15 mouse cellular contexts compared by ENCODE assay signal in the genomic region with DNA sequence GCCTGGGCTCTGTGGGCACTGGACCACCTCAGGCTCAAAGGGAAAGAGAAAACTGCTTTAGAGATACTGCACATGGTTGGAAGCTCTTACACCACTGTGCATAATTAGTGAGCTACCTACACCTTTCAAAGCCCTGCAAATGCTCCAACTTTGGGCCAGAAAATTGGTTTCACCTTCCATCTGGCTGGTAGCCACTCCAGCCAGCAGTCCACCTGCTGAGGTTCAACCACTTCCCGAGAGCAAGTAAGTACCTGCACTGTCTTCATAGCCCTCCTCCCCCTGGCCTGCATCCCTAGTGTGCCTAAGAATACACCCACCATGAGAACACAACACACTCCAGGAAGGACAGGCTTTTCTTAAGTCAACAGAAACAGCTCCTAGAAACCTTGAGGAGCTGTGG.
"Had no signal": no experiment of that assay in that cellular context is flagged by ENCODE, and none has a peak within 500 bp of the region (broad histone marks: within the 10 kb centered on the region; RNA-seq: fewer than 3 reads in every experiment).

No protein-coding gene starts in this region.

- H3K27me3 ChIP-seq: liver, embryonic 13.5 days had no signal

- H3K9me3 ChIP-seq: liver, embryonic 13.5 days had no signal

- DNase-seq: kidney, postnatal 25 days; layer of hippocampus, postnatal 36 days; liver, embryonic 13.5 days; lung, adult 2 months; lung, postnatal 14 days; lung, postnatal 4 days; midbrain, embryonic 14.5 days; right cerebral cortex, postnatal 14 days; right cerebral cortex, postnatal 4 days; thymus, adult 2 months; thymus, postnatal 14 days; thymus, postnatal 4 days had no signal

- H3K27ac ChIP-seq: kidney, postnatal 0 days; left cerebral cortex, adult 2 months; liver, embryonic 13.5 days; stomach, postnatal 0 days had no signal

- H3K4me3 ChIP-seq: left cerebral cortex, adult 2 months; liver, embryonic 13.5 days had no signal
